Mouse (Mus musculus): ENCODE measurements around the gene Ap1b1. TPM values are rescaled to one million over a fixed set of nuclear protein-coding genes. Genes with fewer than 3 reads are reported as not detected.

Ap1b1 gene
- total and polyA plus RNA-seq, 3 experiments, result 38.6 to 57.8 (median 44.2) TPM

DNA sequence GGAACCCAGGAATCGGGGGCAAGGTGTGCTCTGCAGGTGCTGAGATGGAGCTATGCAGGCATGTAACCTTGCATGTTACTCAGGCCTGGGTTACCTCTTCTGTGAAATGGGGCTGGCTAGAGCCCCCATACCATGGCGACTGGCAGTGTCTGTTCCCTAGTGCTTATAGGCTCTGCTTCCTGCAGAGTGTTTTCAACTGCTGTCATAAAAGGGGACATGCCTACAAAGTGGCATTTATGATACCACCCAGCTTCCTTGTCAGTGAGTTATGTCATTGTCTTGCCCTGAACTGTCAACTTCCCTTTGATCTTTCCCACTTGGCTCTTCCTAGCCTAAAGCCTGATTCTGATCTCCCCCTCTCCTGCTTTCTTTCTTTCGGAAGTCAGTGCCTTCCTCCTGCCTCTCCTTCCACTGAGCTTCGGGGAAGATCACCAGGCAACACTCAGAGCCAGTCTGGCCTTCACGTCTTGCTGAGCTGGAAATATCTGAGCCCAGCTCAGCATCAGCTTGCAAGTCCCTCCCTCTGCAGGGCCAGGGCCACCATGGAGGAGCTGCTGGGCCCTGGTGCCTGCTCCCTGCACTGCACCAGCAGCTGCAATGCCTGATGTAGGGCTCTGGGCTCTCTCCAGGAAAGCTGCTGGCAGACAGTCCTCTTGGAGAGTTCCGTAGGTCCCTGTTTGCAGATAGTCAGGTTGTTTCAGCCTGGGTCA is 23.4 kb upstream of the Ap1b1 start:
- dilution Hi-C loops (cut with MboI; ENCODE audit: extremely low pct_ligation_motif_present, extremely low pct_unique_long_range_greater_than_20kb, low sequenced_read_pairs), result no loop called here
- no peak overlapping the region for H3K9ac ChIP-seq (ENCODE audit: insufficient read depth, low read depth)
- in situ Hi-C loops (cut with MboI; ENCODE audit: low pct_ligation_motif_present, low pct_unique_long_range_greater_than_20kb, low sequenced_read_pairs), result no loop called here
- H3K27ac ChIP-seq (ENCODE audit: insufficient read depth, low read depth), result no peak overlapping the region
- no peaks in the 10 kb centered on the region for H3K9me3 ChIP-seq (replicated peaks; ENCODE audit: low read length)
- no peak overlapping the region for H3K4me3 ChIP-seq (replicated peaks in 1 of 3; ENCODE audit: low read depth in 2 of 3, low read length in 2 of 3, poor library complexity in 1 of 3)
- H3K27me3 ChIP-seq (replicated peaks), result peaks cover under 1% of the 10 kb centered on the region
- TF ChIP-seq SIN3A (IDR thresholded peaks at IDR 0.05; ENCODE audit: low read length) (no peak), CHD1 (IDR thresholded peaks at IDR 0.05; ENCODE audit: low read depth, low read length) (no peak), MAZ (IDR thresholded peaks at IDR 0.05; ENCODE audit: low read depth, low read length) (no peak), UBTF (IDR thresholded peaks at IDR 0.05; ENCODE audit: low read depth, low read length) (no peak), MEF2A (IDR thresholded peaks at IDR 0.05; ENCODE audit: borderline replicate concordance, low read depth, low read length) (no peak), HCFC1 (IDR thresholded peaks at IDR 0.05; ENCODE audit: low read depth, low read length) (no peak), ZNF384 (IDR thresholded peaks at IDR 0.05; ENCODE audit: low read depth, low read length) (no peak), EP300 (IDR thresholded peaks at IDR 0.05; ENCODE audit: low read length) (no peak), PAX5 (IDR thresholded peaks at IDR 0.05; ENCODE audit: low read length) (no peak)
- H3K36me3 ChIP-seq (replicated peaks in 1 of 2; ENCODE audit: control insufficient read depth in 1 of 2, insufficient read depth in 1 of 2, low read length in 1 of 2), result no peaks in the 10 kb centered on the region
- no peaks in the 10 kb centered on the region for H3K79me2 ChIP-seq (replicated peaks; ENCODE audit: control insufficient read depth, extremely low read depth, insufficient read depth, poor library complexity, severe bottlenecking)
- no peak overlapping the region for H3K4me2 ChIP-seq (ENCODE audit: insufficient read depth, low read depth, poor library complexity, severe bottlenecking)
- H3K4me1 ChIP-seq (ENCODE audit: control insufficient read depth in 1 of 2, insufficient read depth in 2 of 2), result no peaks in the 10 kb centered on the region; a peak in 1 of 4 replicates
- DNase-seq (ENCODE audit: extremely low read depth), result no peak

- no peaks in the 10 kb centered on the region for H3K36me3 ChIP-seq (replicated peaks in 1 of 2; ENCODE audit: control insufficient read depth in 1 of 2, insufficient read depth in 1 of 2, low read length in 1 of 2)
- in situ Hi-C loops (cut with MboI; ENCODE audit: low pct_ligation_motif_present, low pct_unique_long_range_greater_than_20kb, low sequenced_read_pairs) (no loop called here), dilution Hi-C loops (cut with MboI; ENCODE audit: extremely low pct_ligation_motif_present, extremely low pct_unique_long_range_greater_than_20kb, low sequenced_read_pairs) (no loop called here)
- no peaks in the 10 kb centered on the region; a peak in 1 of 4 replicates for H3K4me1 ChIP-seq (ENCODE audit: control insufficient read depth in 1 of 2, insufficient read depth in 2 of 2)
- H3K4me3 ChIP-seq (replicated peaks in 1 of 3; ENCODE audit: low read depth in 2 of 3, low read length in 2 of 3, poor library complexity in 1 of 3), result no peak overlapping the region
- no peak overlapping the region for H3K27ac ChIP-seq (ENCODE audit: insufficient read depth, low read depth)
- no peak for DNase-seq (ENCODE audit: extremely low read depth)
- no peak overlapping the region for H3K4me2 ChIP-seq (ENCODE audit: insufficient read depth, low read depth, poor library complexity, severe bottlenecking)
- H3K79me2 ChIP-seq (replicated peaks; ENCODE audit: control insufficient read depth, extremely low read depth, insufficient read depth, poor library complexity, severe bottlenecking), result no peaks in the 10 kb centered on the region
- H3K9me3 ChIP-seq (replicated peaks; ENCODE audit: low read length), result peaks cover under 1% of the 10 kb centered on the region
- TF ChIP-seq BHLHE40 (IDR thresholded peaks at IDR 0.05; ENCODE audit: low read depth, low read length) (no peak), NRF1 (IDR thresholded peaks at IDR 0.05; ENCODE audit: low read depth, low read length) (no peak), ETS1 (conservative IDR thresholded peaks at IDR 0.05; ENCODE audit: low read depth, low read length) (no peak), PAX5 (IDR thresholded peaks at IDR 0.05; ENCODE audit: low read length) (no peak), POLR2A (IDR thresholded peaks at IDR 0.05; ENCODE audit: low read depth, low read length) (no peak), GABPA (IDR thresholded peaks at IDR 0.05; ENCODE audit: insufficient replicate concordance, low read depth, low read length) (no peak), RAD21 (IDR thresholded peaks at IDR 0.05; ENCODE audit: low read depth, low read length) (no peak), ZNF384 (IDR thresholded peaks at IDR 0.05; ENCODE audit: low read depth, low read length) (no peak), JUN (IDR thresholded peaks at IDR 0.05; ENCODE audit: insufficient read depth, low read depth, low read length) (no peak), E2F4 (IDR thresholded peaks at IDR 0.05; ENCODE audit: insufficient replicate concordance, low read depth, low read length) (no peak), SIN3A (IDR thresholded peaks at IDR 0.05; ENCODE audit: low read length) (no peak), MEF2A (IDR thresholded peaks at IDR 0.05; ENCODE audit: borderline replicate concordance, low read depth, low read length) (no peak), EP300 (IDR thresholded peaks at IDR 0.05; ENCODE audit: low read length) (no peak), MXI1 (IDR thresholded peaks at IDR 0.05; ENCODE audit: low read depth, low read length) (no peak), USF1 (IDR thresholded peaks at IDR 0.05; ENCODE audit: low read depth, low read length) (no peak), CHD2 (IDR thresholded peaks at IDR 0.05; ENCODE audit: low read length) (no peak), IRF4 (IDR thresholded peaks at IDR 0.05; ENCODE audit: low read depth, low read length) (no peak), ZMIZ1 (IDR thresholded peaks at IDR 0.05; ENCODE audit: low read depth, low read length) (no peak)
- H3K9ac ChIP-seq (ENCODE audit: insufficient read depth, low read depth), result no peak overlapping the region
- no peaks in the 10 kb centered on the region for H3K27me3 ChIP-seq (replicated peaks)
These were observed 20.3 kb upstream of the Ap1b1 start for GRCm38 (mm10) chr11:4966325-4966724.

Data from CH12.LX (cell line).